Mouse (Mus musculus): ENCODE results near the gene Hebp1. TPM values are rescaled to one million over a fixed set of nuclear protein-coding genes. Genes with fewer than 3 reads are reported as not detected.

Gene Hebp1
- total RNA-seq, 1 experiment from 2014 or later: 46.0 TPM

GRCm38 (mm10) chr6:135113114-135113436, 84.7 kb downstream of the Hebp1 start:
- DNase-seq: no peak

- DNase-seq: peak; percentile 13
These were observed 85.3 kb downstream of the Hebp1 start for GRCm38 (mm10) chr6:135112411-135113113.

DNA sequence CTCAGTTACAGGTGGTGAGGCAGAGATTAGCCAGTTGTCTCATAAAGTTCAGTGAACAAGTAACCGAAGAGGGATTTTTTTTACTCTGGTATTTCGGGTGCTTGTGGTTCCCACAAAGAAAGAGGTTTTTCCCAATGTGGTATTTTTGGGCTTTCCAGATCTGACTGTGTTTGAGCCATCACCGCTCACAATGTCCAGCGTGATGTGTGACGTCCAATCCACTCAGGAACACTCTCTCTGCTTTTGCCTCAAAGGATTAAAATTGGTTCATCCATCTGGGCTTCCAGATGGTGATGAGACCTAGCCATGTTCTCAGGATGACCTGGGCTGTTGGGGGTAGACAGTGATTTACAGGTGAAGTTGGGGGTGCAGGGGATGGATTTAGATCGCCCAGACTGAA, 90.8 kb downstream of the Hebp1 start:
- DNase-seq: no peak

- peak; percentile 15 for DNase-seq
These were observed 95.0 kb downstream of the Hebp1 start for GRCm38 (mm10) chr6:135102736-135103303.

- DNase-seq: no peak
These were observed 96.9 kb downstream of the Hebp1 start for GRCm38 (mm10) chr6:135100787-135101472.

GRCm38 (mm10) chr6:135092798-135093470, 104.9 kb downstream of the Hebp1 start:
- DNase-seq: no peak

- no peak for DNase-seq
These were observed 107.2 kb downstream of the Hebp1 start for GRCm38 (mm10) chr6:135090661-135091060.

GRCm38 (mm10) chr6:135089786-135090185, 108.0 kb downstream of the Hebp1 start:
- peak; percentile 22 for DNase-seq

GRCm38 (mm10) chr6:135087721-135088451, 109.9 kb downstream of the Hebp1 start:
- peak; percentile 82 for DNase-seq

Other genes starting within 250 kb of the Hebp1 start
- gene Apold1, start 216.3 kb downstream of the Hebp1 start, total RNA-seq (2021): 12.0 and 18.0 TPM in 2 replicates
- gene Ddx47, start 186.4 kb downstream of the Hebp1 start, total RNA-seq (2021): 56.9 and 61.2 TPM in 2 replicates
- 1.7 and 2.1 TPM in 2 replicates for gene Gprc5a, start 132.4 kb downstream of the Hebp1 start, total RNA-seq (2021)
- not detected in 2 replicates for gene Gprc5d, start 79.7 kb downstream of the Hebp1 start, total RNA-seq (2021)
- gene Fam234b, start within 50 bp of the Hebp1 start, total RNA-seq (2021): 28.7 and 29.4 TPM in 2 replicates
- not detected in 2 replicates for gene Gsg1, start 56.3 kb upstream of the Hebp1 start, total RNA-seq (2021)
- gene Pbp2, start 112.4 kb upstream of the Hebp1 start, total RNA-seq (2021): not detected in 2 replicates
- 56.4 and 62.6 TPM in 2 replicates for gene Emp1, start 164.5 kb upstream of the Hebp1 start, total RNA-seq (2021)